Mouse (Mus musculus) embryonic stem cell, embryonic (primary cell): ENCODE data around the gene Jade3.
"Not testable (repeated sequence)": the region's sequence is repeated elsewhere in the genome, so short reads cannot be mapped to it uniquely, and the experiment has no call there.

Experiments
- CTCF ChIA-PET, 4 experiments: fragments of 300-600 bp in 2 of 4; fragments of 350-600 bp in 2 of 4; sonication (Branson Sonifier 250); formaldehyde crosslinking; loops; one replicate each; lab custom pipeline; 2022; ENCODE audit warnings: inconsistent platforms in 2 of 4; lab: Charles Lee
- POLR2A ChIA-PET, 4 experiments: fragments of 300-600 bp in 2 of 4; fragments of 350-600 bp in 2 of 4; sonication (Branson Sonifier 250); formaldehyde crosslinking; loops; one replicate each; lab custom pipeline; 2022; ENCODE audit warnings: antibody characterized with exemption in 4 of 4, inconsistent platforms in 1 of 4; lab: Charles Lee

Gene Jade3

GRCm38 (mm10) chrX:20425140-20425838, at the start of gene Jade3:
Jade3 (plus strand) TSS chrX:20425688.
- POLR2A ChIA-PET: interaction anchor here in 3 of 4 experiments (0.6 to 3.3 kb wide), 35 partner anchors 9 to 1252 kb away, joined by 3 to 34 read pairs (median 4); partner anchors contain the start of genes Ndufb11 (in 2 of the 3), Rbm10 (in 2 of the 3), Rp2 (in 2 of the 3) and Cdk16 (in 1 of the 3)
- CTCF ChIA-PET: interaction anchor here in 3 of 4 experiments (0.6 to 1.2 kb wide), 4 partner anchors 21 to 163 kb away, joined by 3 to 7 read pairs (median 4); partner anchors contain the start of gene Rp2 (in 1 of the 3)

- ChIA-PET CTCF (interaction anchor here in 1 of 4 experiments (0.6 kb wide), 1 partner anchor 24 kb away, joined by 4 read pairs; no protein-coding TSS in a partner anchor), POLR2A (interaction anchor here in 1 of 4 experiments (1.8 kb wide), 1 partner anchor 46 kb away, joined by 3 read pairs; the partner anchor contains the start of gene Jade3)
Observed at GRCm38 (mm10) chrX:20379347-20380014, 46.0 kb upstream of the Jade3 start.

GRCm38 (mm10) chrX:20382260-20382659, 43.2 kb upstream of the Jade3 start:
- CTCF ChIA-PET: no interaction called here
- POLR2A ChIA-PET: no interaction called here

GRCm38 (mm10) chrX:20387006-20387405, 38.5 kb upstream of the Jade3 start:
- ChIA-PET POLR2A (no interaction called here), CTCF (no interaction called here)

- CTCF ChIA-PET: not testable (repeated sequence)
Observed at GRCm38 (mm10) chrX:20391964-20392363, 33.5 kb upstream of the Jade3 start.

GRCm38 (mm10) chrX:20392942-20393341, 32.5 kb upstream of the Jade3 start:
- CTCF ChIA-PET: no interaction called here
- POLR2A ChIA-PET: interaction anchor here in 1 of 4 experiments (1.8 kb wide), 1 partner anchor 33 kb away, joined by 4 read pairs; the partner anchor contains the start of gene Jade3

More at GRCm38 (mm10) chrX:20391964-20392363, 33.5 kb upstream of the Jade3 start:
- POLR2A ChIA-PET: interaction anchor here in 2 of 4 experiments (1.0 to 1.8 kb wide), 3 partner anchors 15 to 34 kb away, joined by 3 to 4 read pairs (median 4); partner anchors contain the start of genes Jade3 (in 1 of the 2) and Rp2 (in 1 of the 2)

GRCm38 (mm10) chrX:20404068-20404467, 21.4 kb upstream of the Jade3 start:
- POLR2A ChIA-PET: interaction anchor here in 3 of 4 experiments (0.6 to 0.7 kb wide), 3 partner anchors 21 to 205 kb away, joined by 3 to 5 read pairs (median 4); partner anchors contain the start of genes Jade3 (in 1 of the 3) and Rp2 (in 1 of the 3)
- CTCF ChIA-PET: interaction anchor here (0.6 to 1.0 kb wide), 10 partner anchors 8 to 95 kb away, joined by 3 to 7 read pairs (median 4); partner anchors contain the start of gene Jade3 (in 1 of the 4)

- ChIA-PET CTCF (no interaction called here), POLR2A (interaction anchor here in 2 of 4 experiments (0.7 to 2.3 kb wide), 5 partner anchors 12 to 19 kb away, joined by 3 to 12 read pairs (median 5); partner anchors contain the start of gene Jade3 (in 2 of the 2))
Observed at GRCm38 (mm10) chrX:20406909-20407308, 18.6 kb upstream of the Jade3 start.

- POLR2A ChIA-PET: interaction anchor here in 3 of 4 experiments (0.8 to 2.3 kb wide), 6 partner anchors 11 to 43 kb away, joined by 3 to 12 read pairs (median 4); partner anchors contain the start of genes Jade3 (in 2 of the 3) and Rp2 (in 1 of the 3)
- CTCF ChIA-PET: no interaction called here
Observed at GRCm38 (mm10) chrX:20407676-20408075, 17.8 kb upstream of the Jade3 start.

- POLR2A ChIA-PET: interaction anchor here in 1 of 4 experiments (3.0 kb wide), 1 partner anchor 14 kb away, joined by 32 read pairs; the partner anchor contains the start of gene Jade3
- CTCF ChIA-PET: no interaction called here
Observed at GRCm38 (mm10) chrX:20411382-20411781, 14.1 kb upstream of the Jade3 start.

GRCm38 (mm10) chrX:20412221-20412620, 13.3 kb upstream of the Jade3 start:
- ChIA-PET POLR2A (interaction anchor here in 3 of 4 experiments (0.6 to 3.8 kb wide), 7 partner anchors 8 to 360 kb away, joined by 3 to 32 read pairs (median 5); partner anchors contain the start of gene Jade3 (in 2 of the 3)), CTCF (interaction anchor here in 2 of 4 experiments (0.6 to 0.7 kb wide), 2 partner anchors 8 to 72 kb away, joined by 3 to 4 read pairs; no protein-coding TSS in a partner anchor)

GRCm38 (mm10) chrX:20414885-20415622, 10.4 kb upstream of the Jade3 start:
- ChIA-PET POLR2A (interaction anchor here in 2 of 4 experiments (0.6 to 3.8 kb wide), 3 partner anchors 10 to 68 kb away, joined by 7 to 32 read pairs (median 9); partner anchors contain the start of gene Jade3 (in 2 of the 2)), CTCF (interaction anchor here in 2 of 4 experiments (0.6 kb wide), 2 partner anchors 354 to 404 kb away, joined by 3 to 5 read pairs; no protein-coding TSS in a partner anchor)

- ChIA-PET CTCF (no interaction called here), POLR2A (interaction anchor here in 1 of 4 experiments (1.4 kb wide), 1 partner anchor 11 kb away, joined by 3 read pairs; no protein-coding TSS in a partner anchor)
Observed at GRCm38 (mm10) chrX:20418461-20418860, 7.0 kb upstream of the Jade3 start.

GRCm38 (mm10) chrX:20419536-20419935, 6.0 kb upstream of the Jade3 start:
- CTCF ChIA-PET: interaction anchor here in 1 of 4 experiments (1.1 kb wide), 1 partner anchor 16 kb away, joined by 3 read pairs; no protein-coding TSS in a partner anchor
- POLR2A ChIA-PET: interaction anchor here in 3 of 4 experiments (0.6 to 1.8 kb wide), 7 partner anchors 9 to 842 kb away, joined by 3 to 5 read pairs (median 3); partner anchors contain the start of genes Ndufb11 (in 1 of the 3) and Rbm10 (in 1 of the 3)

- ChIA-PET CTCF (interaction anchor here in 3 of 4 experiments (0.5 to 1.2 kb wide), 4 partner anchors 22 to 68 kb away, joined by 3 to 7 read pairs (median 4); partner anchors contain the start of gene Rp2 (in 1 of the 3)), POLR2A (interaction anchor here in 3 of 4 experiments (0.6 to 3.3 kb wide), 27 partner anchors 9 to 446 kb away, joined by 3 to 34 read pairs (median 4); partner anchors contain the start of genes Rp2 (in 3 of the 3), Cdk16 (in 1 of the 3), Ndufb11 (in 1 of the 3) and Rbm10 (in 1 of the 3))
Observed at GRCm38 (mm10) chrX:20425839-20426449, 456 bp downstream of the Jade3 start.

- ChIA-PET CTCF (no interaction called here), POLR2A (interaction anchor here in 2 of 4 experiments (0.6 to 1.0 kb wide), 3 partner anchors 68 to 324 kb away, joined by 3 to 7 read pairs (median 7); partner anchors contain the start of gene Rp2 (in 1 of the 2))
Observed at GRCm38 (mm10) chrX:20483213-20483612, 57.7 kb downstream of the Jade3 start.
